Mouse (Mus musculus) CH12.LX (cell line): ENCODE measurements at regions not wholly inside any gene's neighbourhood (a gene's known extent, or its start where the extent isn't known, plus 50 kb on each side); places are given as distances from the start of the nearest gene placed in this dataset.

ENCODE experiments used
- CTCF ChIP-seq, 2 experiments: IDR thresholded peaks in 1 of 2; conservative IDR thresholded peaks in 1 of 2; 2 replicates each; pipeline ENCODE4 v1.5.1; 2011 to 2012; ENCODE audit warnings: low read depth in 2 of 2, low read length in 2 of 2, improper control_type of control experiment in 1 of 2, inconsistent platforms in 1 of 2, mild to moderate bottlenecking in 1 of 2, moderate library complexity in 1 of 2
- EP300 ChIP-seq: IDR thresholded peaks from 2 replicates; pipeline ENCODE4 v1.6.1; 2011; ENCODE audit warnings: low read length, improper control_type of control experiment
- MYC ChIP-seq: IDR thresholded peaks from 2 replicates; pipeline ENCODE4 v1.6.1; 2011; ENCODE audit warnings: low read depth, mild to moderate bottlenecking, improper control_type of control experiment, low read length
- PAX5 ChIP-seq: IDR thresholded peaks from 2 replicates; pipeline ENCODE4 v1.6.1; 2012; ENCODE audit warnings: low read length, inconsistent platforms, mixed read lengths
- USF1 ChIP-seq: IDR thresholded peaks from 2 replicates; pipeline ENCODE4 v1.6.1; 2014; ENCODE audit warnings: low read depth, mild to moderate bottlenecking, inconsistent platforms, low read length, improper control_type of control experiment

DNA sequence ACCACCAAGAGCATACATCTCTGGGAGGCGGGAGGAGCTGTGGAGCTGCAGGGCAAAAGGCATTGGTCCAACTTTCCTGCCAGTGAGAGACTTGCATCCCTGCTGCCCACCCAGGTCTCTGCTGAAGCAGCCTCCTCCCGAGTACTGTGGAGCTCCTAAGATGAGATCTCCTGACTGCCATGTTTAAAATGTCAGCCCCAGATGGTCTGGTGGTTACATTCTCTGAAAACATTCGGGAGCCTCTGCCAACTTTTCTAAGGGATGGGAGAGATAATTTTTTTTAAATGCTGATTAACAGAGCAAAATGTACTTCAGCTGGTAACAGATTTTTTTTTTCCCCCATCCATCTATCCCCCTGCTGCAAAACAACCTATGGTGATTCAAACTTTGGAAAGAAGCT is 88.4 kb upstream of the Opcml start:
- no peak for TF ChIP-seq MYC
- TF ChIP-seq CTCF (conservative IDR thresholded peaks at IDR 0.05 in 1 of 2, IDR thresholded peaks at IDR 0.05 in 1 of 2; ENCODE audit: low read depth in 2 of 2, low read length in 2 of 2): no peak
- no peak for TF ChIP-seq USF1
- TF ChIP-seq EP300: no peak
- TF ChIP-seq PAX5: no peak
